Mouse (Mus musculus) mouse trophoblast stem cell (cell line): ENCODE data around the gene Gm5129.
"Not testable (repeated sequence)": the region's sequence is repeated elsewhere in the genome, so short reads cannot be mapped to it uniquely, and the experiment has no call there.

Source experiments
- in situ Hi-C, 2 experiments: fragments of 300-500 bp; cut with MseI, MboI; formaldehyde crosslinking; loops; 2 replicates in 1 of 2; 3 replicates in 1 of 2; pipeline ENCODE4 v1.15.1; 2025

Gm5129 gene

GRCm38 (mm10) chr5:29735557-29736061, at the start of gene Gm5129, which contains the start of gene Dnajb6:
Gene Gm5129 (minus strand): TSS chr5:29735936.
Gene Dnajb6 (plus strand): TSS chr5:29735688.
- in situ Hi-C loops, result no loop called here

- in situ Hi-C loops, result not testable (repeated sequence)
Measured at GRCm38 (mm10) chr5:29784906-29785305, 49.2 kb upstream of the Gm5129 start.

- in situ Hi-C loops, result no loop called here
Measured at GRCm38 (mm10) chr5:29782261-29782660, 46.5 kb upstream of the Gm5129 start.

- in situ Hi-C loops, result not testable (repeated sequence)
Measured at GRCm38 (mm10) chr5:29779733-29780132, 44.0 kb upstream of the Gm5129 start.

- in situ Hi-C loops, result no loop called here
Measured at GRCm38 (mm10) chr5:29778029-29778428, 42.3 kb upstream of the Gm5129 start.

- in situ Hi-C loops, result no loop called here
Measured at GRCm38 (mm10) chr5:29775437-29775836, 39.7 kb upstream of the Gm5129 start.

GRCm38 (mm10) chr5:29773460-29774150, 37.9 kb upstream of the Gm5129 start:
- in situ Hi-C loops, result no loop called here

- in situ Hi-C loops, result no loop called here
Measured at GRCm38 (mm10) chr5:29772651-29773330, 37.1 kb upstream of the Gm5129 start.

GRCm38 (mm10) chr5:29772038-29772437, 36.3 kb upstream of the Gm5129 start:
- in situ Hi-C loops, result no loop called here

- in situ Hi-C loops, result no loop called here
Measured at GRCm38 (mm10) chr5:29770935-29771334, 35.2 kb upstream of the Gm5129 start.

GRCm38 (mm10) chr5:29759318-29759717, 23.6 kb upstream of the Gm5129 start:
- in situ Hi-C loops, result no loop called here

GRCm38 (mm10) chr5:29752894-29753293, 17.2 kb upstream of the Gm5129 start:
- in situ Hi-C loops, result no loop called here

- in situ Hi-C loops, result no loop called here
Measured at GRCm38 (mm10) chr5:29751306-29751705, 15.6 kb upstream of the Gm5129 start.

- in situ Hi-C loops, result no loop called here
Measured at GRCm38 (mm10) chr5:29747661-29748060, 11.9 kb upstream of the Gm5129 start.

- in situ Hi-C loops, result no loop called here
Measured at GRCm38 (mm10) chr5:29741093-29741492, 5.4 kb upstream of the Gm5129 start.

GRCm38 (mm10) chr5:29740651-29741050, 4.9 kb upstream of the Gm5129 start:
- in situ Hi-C loops, result no loop called here

GRCm38 (mm10) chr5:29738076-29738475, 2.3 kb upstream of the Gm5129 start:
- in situ Hi-C loops, result no loop called here

GRCm38 (mm10) chr5:29737471-29737870, 1.7 kb upstream of the Gm5129 start:
- in situ Hi-C loops, result no loop called here

GRCm38 (mm10) chr5:29736942-29737341, 1.2 kb upstream of the Gm5129 start:
- in situ Hi-C loops, result no loop called here

GRCm38 (mm10) chr5:29736073-29736900, 551 bp upstream of the Gm5129 start:
- in situ Hi-C loops, result no loop called here

GRCm38 (mm10) chr5:29734831-29735510, 765 bp downstream of the Gm5129 start:
- in situ Hi-C loops, result no loop called here
